Mouse (Mus musculus): ENCODE measurements at regions not wholly inside any gene's neighbourhood (a gene's known extent, or its start where the extent isn't known, plus 50 kb on each side); places are given as distances from the start of the nearest gene placed in this dataset.

- no peak for ATAC-seq
- WGBS, result 65% methylated on average over 4 of the region's 4 CpGs
- Histone ChIP-seq H3K4me3 (replicated peaks) (no peak overlapping the region), H3K27me3 (replicated peaks) (no peaks in the 10 kb centered on the region), H3K4me1 (replicated peaks) (no peaks in the 10 kb centered on the region), H3K4me2 (replicated peaks) (no peak overlapping the region), H3K27ac (no peak overlapping the region), H3K36me3 (no peaks in the 10 kb centered on the region), H3K9me3 (no peaks in the 10 kb centered on the region), H3K9ac (no peak overlapping the region)
Observed at GRCm38 (mm10) chr14:100792094-100792493, 408.0 kb downstream of the Prr30 start.

GRCm38 (mm10) chr14:100781882-100782281 lies 418.2 kb downstream of the Prr30 start:
- H3K4me2 ChIP-seq (replicated peaks), result no peak overlapping the region
- H3K9me3 ChIP-seq, result no peaks in the 10 kb centered on the region
- H3K9ac ChIP-seq, result no peak overlapping the region
- H3K27me3 ChIP-seq (replicated peaks), result no peaks in the 10 kb centered on the region
- 80% methylated on average over 3 of the region's 3 CpGs for WGBS
- no peaks in the 10 kb centered on the region for H3K4me1 ChIP-seq (replicated peaks)
- no peaks in the 10 kb centered on the region for H3K36me3 ChIP-seq
- H3K27ac ChIP-seq, result no peak overlapping the region
- H3K4me3 ChIP-seq (replicated peaks), result no peak overlapping the region
- no peak for ATAC-seq

GRCm38 (mm10) chr14:100753951-100754350 lies 446.2 kb downstream of the Prr30 start:
- Histone ChIP-seq H3K27me3 (replicated peaks) (no peaks in the 10 kb centered on the region), H3K4me2 (replicated peaks) (no peak overlapping the region), H3K9me3 (no peaks in the 10 kb centered on the region), H3K4me3 (replicated peaks) (no peak overlapping the region), H3K36me3 (no peaks in the 10 kb centered on the region), H3K9ac (no peak overlapping the region), H3K27ac (no peak overlapping the region), H3K4me1 (replicated peaks) (peaks cover 9% of the 10 kb centered on the region; the same call in 1 of the 2 replicates)
- no peak for ATAC-seq
- 48% methylated on average over 2 of the region's 2 CpGs for WGBS

- Histone ChIP-seq H3K4me2 (replicated peaks) (no peak overlapping the region), H3K4me3 (replicated peaks) (no peak overlapping the region), H3K4me1 (replicated peaks) (peaks cover 9% of the 10 kb centered on the region; the same call in 1 of the 2 replicates), H3K27ac (no peak overlapping the region), H3K36me3 (no peaks in the 10 kb centered on the region), H3K9me3 (no peaks in the 10 kb centered on the region), H3K27me3 (replicated peaks) (no peaks in the 10 kb centered on the region), H3K9ac (no peak overlapping the region)
- 88% methylated on average over 10 of the region's 10 CpGs for WGBS
- no peak for ATAC-seq
Observed at GRCm38 (mm10) chr14:100752746-100753145, 447.4 kb downstream of the Prr30 start.

GRCm38 (mm10) chr14:100749737-100750541 lies 450.2 kb downstream of the Prr30 start:
- Histone ChIP-seq H3K4me1 (replicated peaks) (peaks cover 9% of the 10 kb centered on the region; the same call in 1 of the 2 replicates), H3K9me3 (no peaks in the 10 kb centered on the region), H3K36me3 (no peaks in the 10 kb centered on the region), H3K27ac (peak overlapping the region; percentile 79), H3K9ac (peak overlapping the region; percentile 41; the same call in 1 of the 2 replicates), H3K4me2 (replicated peaks) (peak overlapping the region; percentile 69), H3K27me3 (replicated peaks) (no peaks in the 10 kb centered on the region), H3K4me3 (replicated peaks) (peak overlapping the region; percentile 37)
- WGBS, result 11% methylated on average over 19 of the region's 19 CpGs
- peak; percentile 97 for ATAC-seq

- Histone ChIP-seq H3K4me1 (replicated peaks) (no peaks in the 10 kb centered on the region), H3K9ac (no peak overlapping the region), H3K27ac (no peak overlapping the region), H3K4me2 (replicated peaks) (no peak overlapping the region), H3K4me3 (replicated peaks) (no peak overlapping the region), H3K9me3 (no peaks in the 10 kb centered on the region), H3K36me3 (no peaks in the 10 kb centered on the region), H3K27me3 (replicated peaks) (no peaks in the 10 kb centered on the region)
- WGBS, result 66% methylated on average over 4 of the region's 4 CpGs
- ATAC-seq, result no peak
Observed at GRCm38 (mm10) chr14:100735276-100735675, 450.8 kb upstream of the Klf12 start.

GRCm38 (mm10) chr14:100728433-100728832 lies 444.0 kb upstream of the Klf12 start:
- 80% methylated on average over 4 of the region's 4 CpGs for WGBS
- Histone ChIP-seq H3K4me3 (replicated peaks) (no peak overlapping the region), H3K36me3 (no peaks in the 10 kb centered on the region), H3K27me3 (replicated peaks) (no peaks in the 10 kb centered on the region), H3K27ac (no peak overlapping the region), H3K9ac (no peak overlapping the region), H3K4me2 (replicated peaks) (no peak overlapping the region), H3K4me1 (replicated peaks) (no peaks in the 10 kb centered on the region), H3K9me3 (no peaks in the 10 kb centered on the region)
- ATAC-seq, result no peak

- Histone ChIP-seq H3K9me3 (no peaks in the 10 kb centered on the region), H3K36me3 (no peaks in the 10 kb centered on the region), H3K4me2 (replicated peaks) (no peak overlapping the region), H3K4me3 (replicated peaks) (no peak overlapping the region), H3K9ac (no peak overlapping the region), H3K4me1 (replicated peaks) (no peaks in the 10 kb centered on the region), H3K27me3 (replicated peaks) (no peaks in the 10 kb centered on the region), H3K27ac (no peak overlapping the region)
- 53% methylated on average over 2 of the region's 2 CpGs for WGBS
- ATAC-seq, result no peak
Observed at GRCm38 (mm10) chr14:100727701-100728100, 443.2 kb upstream of the Klf12 start.

GRCm38 (mm10) chr14:100724962-100725361 lies 440.5 kb upstream of the Klf12 start:
- no peaks in the 10 kb centered on the region for H3K4me1 ChIP-seq (replicated peaks)
- no peak for ATAC-seq
- H3K36me3 ChIP-seq, result no peaks in the 10 kb centered on the region
- 80% methylated on average over 8 of the region's 8 CpGs for WGBS
- H3K4me2 ChIP-seq (replicated peaks), result no peak overlapping the region
- H3K9me3 ChIP-seq, result no peaks in the 10 kb centered on the region
- no peak overlapping the region for H3K9ac ChIP-seq
- no peak overlapping the region for H3K4me3 ChIP-seq (replicated peaks)
- H3K27ac ChIP-seq, result no peak overlapping the region
- no peaks in the 10 kb centered on the region for H3K27me3 ChIP-seq (replicated peaks)

GRCm38 (mm10) chr14:100720667-100721066 lies 436.2 kb upstream of the Klf12 start:
- no peak for ATAC-seq
- Histone ChIP-seq H3K27me3 (replicated peaks) (no peaks in the 10 kb centered on the region), H3K9me3 (no peaks in the 10 kb centered on the region), H3K4me3 (replicated peaks) (no peak overlapping the region), H3K4me1 (replicated peaks) (no peaks in the 10 kb centered on the region), H3K27ac (no peak overlapping the region), H3K36me3 (no peaks in the 10 kb centered on the region), H3K4me2 (replicated peaks) (no peak overlapping the region), H3K9ac (no peak overlapping the region)
- WGBS, result 36% methylated on average over 1 of the region's 1 CpGs

GRCm38 (mm10) chr14:100714952-100715351 lies 430.5 kb upstream of the Klf12 start:
- 76% methylated on average over 2 of the region's 2 CpGs for WGBS
- no peaks in the 10 kb centered on the region for H3K27me3 ChIP-seq (replicated peaks)
- H3K27ac ChIP-seq, result no peak overlapping the region

GRCm38 (mm10) chr14:100713999-100714471 lies 429.6 kb upstream of the Klf12 start:
- no peak overlapping the region for H3K9ac ChIP-seq

More at GRCm38 (mm10) chr14:100714952-100715351, 430.5 kb upstream of the Klf12 start:
- no peak overlapping the region for H3K9ac ChIP-seq
- ATAC-seq, result no peak
- H3K4me3 ChIP-seq (replicated peaks), result no peak overlapping the region
- H3K4me2 ChIP-seq (replicated peaks), result no peak overlapping the region
- H3K4me1 ChIP-seq (replicated peaks), result no peaks in the 10 kb centered on the region
- no peaks in the 10 kb centered on the region for H3K9me3 ChIP-seq
- no peaks in the 10 kb centered on the region for H3K36me3 ChIP-seq

GRCm38 (mm10) chr14:100713592-100713991 lies 429.1 kb upstream of the Klf12 start:
- H3K27ac ChIP-seq, result no peak overlapping the region
- 88% methylated on average over 6 of the region's 6 CpGs for WGBS
- ATAC-seq, result no peak
- H3K9me3 ChIP-seq, result no peaks in the 10 kb centered on the region
- H3K4me3 ChIP-seq (replicated peaks), result no peak overlapping the region
- no peaks in the 10 kb centered on the region for H3K36me3 ChIP-seq
- no peaks in the 10 kb centered on the region for H3K27me3 ChIP-seq (replicated peaks)
- H3K4me1 ChIP-seq (replicated peaks), result no peaks in the 10 kb centered on the region
- no peak overlapping the region for H3K9ac ChIP-seq
- H3K4me2 ChIP-seq (replicated peaks), result no peak overlapping the region

More at GRCm38 (mm10) chr14:100713999-100714471, 429.6 kb upstream of the Klf12 start:
- Histone ChIP-seq H3K4me2 (replicated peaks) (no peak overlapping the region), H3K9me3 (no peaks in the 10 kb centered on the region), H3K4me1 (replicated peaks) (no peaks in the 10 kb centered on the region), H3K27me3 (replicated peaks) (no peaks in the 10 kb centered on the region), H3K36me3 (no peaks in the 10 kb centered on the region), H3K4me3 (replicated peaks) (no peak overlapping the region), H3K27ac (no peak overlapping the region)
- 88% methylated on average over 4 of the region's 4 CpGs for WGBS
- no peak for ATAC-seq

All from intestine, embryonic 15.5 days (tissue).